Mouse (Mus musculus): ENCODE results near the gene Zfp574.

GRCm38 (mm10) chr7:25129390-25129979 is 57.1 kb downstream of the Zfp574 start:
- TF ChIP-seq CTCF (IDR thresholded peaks at IDR 0.05), result no peak
- TF ChIP-seq EP300 (IDR thresholded peaks at IDR 0.05), result no peak
